Mouse (Mus musculus) forebrain, embryonic 16.5 days (tissue): ENCODE data around the gene Ahdc1. TPM values are rescaled to one million over a fixed set of nuclear protein-coding genes. Genes with fewer than 3 reads are reported as not detected.

Experiments
- ATAC-seq: fragments of 200-750 bp; cut with Nextera tagmentation; 2 replicates; pipeline ENCODE4 v1.8.0; 2017; ENCODE audit warnings: mild to moderate bottlenecking, moderate library complexity
- H3K27ac ChIP-seq: fragments of 300-500 bp; sonication (generic); 2 replicates; pipeline ENCODE4 v1.5.1; 2014; ENCODE audit warnings: low read length, control low read depth
- H3K27me3 ChIP-seq: fragments of 300-500 bp; sonication (generic); replicated peaks from 2 replicates; pipeline ENCODE4 v1.6.1; 2014; ENCODE audit warnings: low read length; ENCODE audit not compliant: control insufficient read depth, insufficient read depth
- H3K36me3 ChIP-seq: fragments of 300-500 bp; sonication (generic); 2 replicates; pipeline ENCODE4 v1.6.1; 2014; ENCODE audit not compliant: control insufficient read depth, insufficient read depth
- H3K4me1 ChIP-seq: fragments of 300-500 bp; sonication (generic); replicated peaks from 2 replicates; pipeline ENCODE4 v1.6.1; 2014; ENCODE audit warnings: low read length; ENCODE audit not compliant: control insufficient read depth, insufficient read depth
- H3K4me2 ChIP-seq: fragments of 300-500 bp; sonication (generic); 2 replicates; pipeline ENCODE4 v1.6.1; 2014; ENCODE audit warnings: mild to moderate bottlenecking, low read length, control low read depth
- H3K4me3 ChIP-seq: fragments of 300-500 bp; sonication (generic); replicated peaks from 2 replicates; pipeline ENCODE4 v1.5.1; 2014; ENCODE audit warnings: mild to moderate bottlenecking, low read length, control low read depth
- H3K9ac ChIP-seq: fragments of 300-500 bp; sonication (generic); replicated peaks from 2 replicates; pipeline ENCODE4 v1.6.1; 2014; ENCODE audit warnings: low read depth, low read length, control low read depth
- H3K9me3 ChIP-seq: fragments of 300-500 bp; sonication (generic); 2 replicates; pipeline ENCODE4 v1.6.1; 2016; ENCODE audit warnings: low read length; ENCODE audit not compliant: control insufficient read depth
- WGBS: fragments of 180-500 bp; shearing (Covaris S2); extraction: QIAGEN DNeasy Blood & Tissue Kit; methylation state at CpG from one replicate; pipeline ENCODE4 v1.1.7; 2014; 5-methylcytosine and 5-hydroxymethylcytosine counted together
- polyA plus RNA-seq: library from polyadenylated mRNA; unstranded; fragments of >200 nt; fragmentation: Nextera tagmentation; extraction: Ambion mirVana; gene quantifications from 2 replicates; pipeline ENCODE4 v1.2.1, GENCODE M21; 2015

Gene Ahdc1
- polyA plus RNA-seq, 1 experiment from 2014 or later, result 13.0 TPM

DNA sequence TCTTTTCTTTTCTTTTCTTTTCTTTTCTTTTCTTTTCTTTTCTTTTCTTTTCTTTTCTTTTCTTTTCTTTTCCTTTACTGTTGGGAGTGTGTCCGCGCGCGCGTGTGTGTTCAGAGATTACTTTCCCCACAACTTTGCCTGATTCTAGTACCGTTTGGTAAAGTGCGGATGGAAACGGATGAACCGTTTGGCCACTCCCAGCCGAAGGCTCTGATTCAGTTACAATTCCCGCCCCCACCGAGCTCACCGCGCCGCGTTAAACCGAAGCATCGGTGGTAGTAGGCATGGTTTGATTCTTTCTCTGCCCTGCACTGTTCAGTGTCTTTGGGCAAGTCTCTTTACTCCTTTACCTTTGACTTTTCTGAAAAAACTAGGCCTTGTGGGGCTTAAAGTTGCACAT, 28.8 kb downstream of the Ahdc1 start:
- Histone ChIP-seq H3K36me3 (no peaks in the 10 kb centered on the region), H3K4me2 (no peak overlapping the region), H3K27me3 (peaks cover 7% of the 10 kb centered on the region; the same call in 1 of the 2 replicates), H3K9me3 (no peaks in the 10 kb centered on the region), H3K4me1 (peaks cover 73% of the 10 kb centered on the region), H3K27ac (no peak overlapping the region), H3K9ac (no peak overlapping the region), H3K4me3 (peak overlapping the region; percentile 54; the same call in 1 of the 2 replicates)
- 21% methylated on average over 18 of the region's 18 CpGs for WGBS
- ATAC-seq, result no peak

DNA sequence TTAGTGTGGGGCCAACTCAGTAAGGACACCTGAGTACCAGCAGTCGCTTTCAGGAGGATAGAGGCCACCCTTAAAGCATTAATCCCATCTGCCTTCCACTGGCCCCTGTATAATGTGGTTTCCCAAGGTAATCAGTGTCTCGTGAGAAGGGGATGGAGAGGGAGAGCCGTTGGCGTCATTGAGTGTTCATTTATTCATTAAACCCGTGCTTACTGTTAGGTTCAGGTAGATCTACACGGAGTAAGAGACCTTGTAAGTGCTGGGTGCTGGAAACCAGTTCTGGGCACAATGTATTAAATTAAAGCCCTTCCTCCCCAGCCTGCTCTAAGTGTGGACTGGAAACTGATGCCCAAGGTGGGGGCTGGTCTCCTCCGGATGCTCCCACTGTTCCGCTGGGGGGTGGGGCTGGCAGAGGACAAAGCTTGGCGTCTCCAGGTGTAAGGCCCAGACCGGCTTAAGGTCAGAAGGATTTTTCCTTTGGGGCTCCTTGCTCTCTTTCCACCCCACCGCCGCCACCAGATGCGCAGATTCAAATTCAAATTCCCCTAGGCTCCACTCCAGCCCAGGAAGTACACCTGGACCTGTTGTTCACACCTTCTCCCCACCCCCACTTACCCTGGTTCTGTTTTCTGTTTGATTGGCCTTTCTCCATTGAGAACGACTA, 29.3 kb downstream of the Ahdc1 start:
- H3K9ac ChIP-seq, result no peak overlapping the region
- no peak overlapping the region for H3K4me3 ChIP-seq
- peaks cover 7% of the 10 kb centered on the region; the same call in 1 of the 2 replicates for H3K27me3 ChIP-seq
- no peak overlapping the region for H3K4me2 ChIP-seq
- no peak for ATAC-seq
- H3K36me3 ChIP-seq, result no peaks in the 10 kb centered on the region
- H3K9me3 ChIP-seq, result no peaks in the 10 kb centered on the region
- H3K4me1 ChIP-seq, result peaks cover 78% of the 10 kb centered on the region
- WGBS, result 47% methylated on average over 14 of the region's 14 CpGs
- H3K27ac ChIP-seq, result no peak overlapping the region

DNA sequence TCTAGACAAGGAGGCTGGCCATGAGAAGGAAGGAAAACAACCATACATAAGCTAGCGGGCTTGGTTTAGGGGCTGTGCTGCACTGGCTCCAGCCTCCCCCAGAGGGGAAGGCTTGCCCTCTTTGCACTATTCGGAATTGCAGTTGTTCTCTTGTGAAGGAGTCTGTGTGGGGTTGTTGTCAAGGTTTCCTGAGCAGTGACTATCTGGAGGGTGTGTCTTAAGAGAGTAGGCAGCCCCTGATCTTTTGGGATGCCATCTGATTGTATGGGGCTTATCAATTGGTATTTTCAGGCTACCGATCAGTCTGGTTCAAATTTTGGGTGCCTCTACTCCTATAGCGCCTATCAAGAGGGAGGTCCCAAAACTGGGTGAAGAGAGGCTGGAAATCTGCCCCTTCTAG, 31.2 kb downstream of the Ahdc1 start:
- Histone ChIP-seq H3K9me3 (no peaks in the 10 kb centered on the region), H3K27ac (peak overlapping the region; percentile 51), H3K4me3 (no peak overlapping the region), H3K27me3 (peaks cover under 1% of the 10 kb centered on the region; the same call in 1 of the 2 replicates), H3K9ac (no peak overlapping the region), H3K36me3 (no peaks in the 10 kb centered on the region), H3K4me1 (peaks cover 91% of the 10 kb centered on the region), H3K4me2 (peak overlapping the region; percentile 41)
- no peak for ATAC-seq
- 41% methylated on average over 4 of the region's 4 CpGs for WGBS

DNA sequence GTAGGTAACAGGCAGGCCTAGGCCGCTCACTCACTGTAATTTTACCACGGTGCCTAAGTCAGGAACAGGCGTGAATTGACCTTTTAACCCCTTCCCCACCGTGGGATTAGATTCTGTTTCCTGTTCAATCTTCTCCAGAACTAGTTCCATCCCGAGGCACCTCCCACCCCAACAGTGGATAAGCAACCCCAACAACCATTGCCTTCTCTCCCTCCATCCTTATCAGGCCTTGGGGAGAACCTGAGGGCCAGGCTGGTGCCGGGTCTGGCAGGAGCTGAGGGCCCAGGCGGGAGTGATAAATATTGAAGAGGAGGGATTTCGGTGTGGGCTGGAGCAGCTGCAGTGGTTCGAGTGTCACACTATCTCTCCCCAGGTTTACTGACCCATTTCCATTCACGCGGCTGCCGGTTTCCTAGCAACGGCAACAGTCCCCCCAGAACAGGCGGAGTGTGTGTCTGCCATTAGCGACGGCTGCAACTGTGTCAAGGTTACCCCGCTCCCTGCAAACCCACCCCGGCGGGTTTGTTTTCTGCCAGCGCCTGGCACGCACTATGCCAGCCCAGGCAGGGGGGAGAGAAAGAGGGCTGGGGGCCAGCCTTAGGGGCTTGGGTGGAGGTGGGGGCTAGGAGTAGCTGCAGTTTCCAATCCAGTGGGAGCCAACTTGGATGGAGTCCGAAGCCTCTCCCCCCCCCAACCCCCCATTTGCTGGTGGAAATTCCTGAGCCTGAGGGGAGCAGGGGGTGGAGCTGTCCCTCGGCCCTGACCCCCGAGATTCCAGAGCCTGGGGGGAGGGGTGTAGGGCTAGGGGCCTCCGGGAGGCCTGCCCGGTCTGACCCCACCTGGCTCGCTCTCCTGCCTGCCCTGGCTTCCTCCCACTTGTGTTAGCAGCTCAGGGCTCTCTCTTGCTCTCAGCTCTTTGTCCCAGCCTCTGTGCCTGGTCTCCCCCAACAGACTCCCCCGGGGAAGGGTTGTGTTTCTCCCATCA, 31.9 kb downstream of the Ahdc1 start:
- Histone ChIP-seq H3K4me3 (peak overlapping the region; percentile 4; the same call in 1 of the 2 replicates), H3K9ac (peak overlapping the region; percentile 39), H3K27ac (peak overlapping the region; percentile 51), H3K4me2 (peak overlapping the region; percentile 41), H3K4me1 (peaks cover 91% of the 10 kb centered on the region), H3K36me3 (no peaks in the 10 kb centered on the region), H3K9me3 (no peaks in the 10 kb centered on the region), H3K27me3 (no peaks in the 10 kb centered on the region)
- peak; percentile 79 for ATAC-seq
- 7% methylated on average over 28 of the region's 28 CpGs for WGBS

DNA sequence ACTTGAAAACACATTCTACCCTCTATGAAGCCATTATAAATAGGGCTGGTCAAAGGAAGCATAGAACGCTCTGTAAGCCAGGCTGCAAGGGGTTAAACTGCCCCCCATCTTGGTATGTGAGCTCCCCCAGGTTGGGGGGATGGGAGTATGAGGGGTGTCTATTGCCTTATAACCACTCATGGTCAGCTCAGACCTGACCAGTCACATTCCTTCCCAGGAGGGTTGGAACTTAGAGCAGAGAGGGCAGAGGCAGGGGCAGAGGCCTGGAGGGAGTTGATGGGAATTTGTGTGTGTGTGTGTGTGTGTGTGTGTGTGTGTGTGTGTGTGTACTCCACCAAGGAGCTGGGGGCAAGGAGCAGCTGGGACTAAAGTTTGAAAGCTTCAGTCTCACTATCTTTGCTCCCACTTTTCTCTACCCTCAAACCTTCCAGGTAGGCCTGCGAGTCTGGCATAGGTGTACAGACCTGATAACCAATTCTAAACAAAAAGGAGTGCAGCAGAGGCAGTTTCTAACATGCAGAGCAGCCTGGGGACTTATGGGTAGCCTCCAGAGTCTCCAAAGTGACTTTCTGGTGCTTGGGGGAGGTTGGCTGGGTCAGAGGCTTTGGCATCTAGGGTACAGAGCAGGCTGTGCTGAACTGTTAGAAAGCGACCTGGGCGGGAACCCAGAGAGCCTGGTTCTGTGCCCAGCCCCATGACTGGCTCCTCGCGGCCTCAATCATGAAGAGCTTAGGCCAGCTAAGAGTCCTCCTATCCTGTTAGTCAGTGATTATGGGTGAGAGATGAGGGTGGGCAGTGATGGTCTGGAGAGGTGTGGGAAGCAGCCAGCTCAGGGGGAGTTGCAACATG, 33.0 kb downstream of the Ahdc1 start:
- peak overlapping the region; percentile 39; the same call in 1 of the 2 replicates for H3K9ac ChIP-seq
- H3K4me2 ChIP-seq, result no peak overlapping the region; the same call in 1 of the 2 replicates
- WGBS, result 36% methylated on average over 6 of the region's 6 CpGs
- H3K4me3 ChIP-seq, result no peak overlapping the region
- peak overlapping the region; percentile 51 for H3K27ac ChIP-seq
- H3K27me3 ChIP-seq, result no peaks in the 10 kb centered on the region
- H3K9me3 ChIP-seq, result no peaks in the 10 kb centered on the region
- H3K4me1 ChIP-seq, result peaks cover 91% of the 10 kb centered on the region
- no peaks in the 10 kb centered on the region for H3K36me3 ChIP-seq
- no peak for ATAC-seq

DNA sequence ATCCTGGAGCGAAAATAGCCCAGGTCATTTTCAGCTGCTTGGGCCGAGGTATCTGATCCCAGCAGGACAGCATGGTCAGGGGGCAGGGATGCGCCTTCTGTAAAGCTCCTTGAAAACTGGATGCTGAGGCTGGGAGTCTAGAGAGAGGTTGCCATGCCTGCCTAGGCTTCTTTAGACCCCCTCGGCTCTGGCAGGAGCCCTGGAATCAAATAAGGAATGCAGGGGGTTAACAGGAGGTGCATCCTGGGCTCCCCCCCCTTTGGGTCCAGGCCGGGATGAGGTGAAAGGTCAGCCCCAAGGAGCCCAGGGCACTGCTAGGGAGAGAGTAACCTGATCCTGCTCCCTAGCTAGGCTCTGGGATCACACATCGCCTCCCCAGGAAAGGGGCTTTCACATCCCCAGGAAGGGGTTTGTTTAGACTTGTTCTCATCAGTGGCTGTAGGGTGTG, 33.6 kb downstream of the Ahdc1 start:
- H3K4me2 ChIP-seq, result no peak overlapping the region
- no peak for ATAC-seq
- no peak overlapping the region for H3K9ac ChIP-seq
- peaks cover 92% of the 10 kb centered on the region for H3K4me1 ChIP-seq
- H3K27me3 ChIP-seq, result no peaks in the 10 kb centered on the region
- H3K27ac ChIP-seq, result no peak overlapping the region
- H3K4me3 ChIP-seq, result no peak overlapping the region
- H3K9me3 ChIP-seq, result no peaks in the 10 kb centered on the region
- WGBS, result 38% methylated on average over 6 of the region's 6 CpGs
- no peaks in the 10 kb centered on the region for H3K36me3 ChIP-seq

DNA sequence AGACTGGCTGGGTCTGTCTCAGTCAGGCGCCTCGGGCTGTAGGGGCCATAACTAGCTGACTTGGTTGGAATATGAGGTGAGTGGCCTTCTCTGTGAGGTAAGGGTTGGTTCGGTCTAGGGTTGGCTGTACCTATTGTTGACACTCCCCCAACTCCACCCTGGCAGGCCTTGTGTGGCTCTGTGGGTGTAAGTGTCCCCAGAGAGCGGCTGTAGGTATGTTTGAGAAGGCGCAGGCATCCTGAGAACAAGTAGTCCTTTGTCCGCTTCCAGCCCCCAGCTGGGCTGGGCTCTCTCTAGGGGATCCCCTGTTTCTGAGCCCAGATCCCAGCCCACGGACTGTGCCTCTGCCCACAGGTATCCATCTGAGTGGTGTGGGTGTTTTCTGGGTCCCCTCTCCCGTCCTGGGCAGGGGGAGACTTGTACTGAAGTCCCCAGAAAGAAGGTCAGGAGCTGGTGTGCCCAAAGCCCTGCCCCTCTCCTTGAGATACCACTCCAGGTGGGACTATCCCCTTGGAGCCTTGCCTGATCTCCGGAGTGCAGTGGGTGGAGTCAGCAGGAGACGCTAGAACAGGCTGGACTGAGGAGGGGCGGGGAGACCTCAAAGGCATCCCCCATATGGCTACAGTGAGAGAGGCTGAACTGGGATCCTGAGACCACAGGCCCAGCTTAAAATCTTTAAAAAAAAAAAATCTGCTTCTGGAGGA, 34.9 kb downstream of the Ahdc1 start:
- no peaks in the 10 kb centered on the region for H3K36me3 ChIP-seq
- no peaks in the 10 kb centered on the region for H3K9me3 ChIP-seq
- H3K4me3 ChIP-seq, result no peak overlapping the region
- 0 out of 2 replicates have a peak overlapping the region, but pooled peaks have one; percentile 6 for H3K9ac ChIP-seq
- H3K27me3 ChIP-seq, result no peaks in the 10 kb centered on the region
- H3K27ac ChIP-seq, result no peak overlapping the region
- WGBS, result 39% methylated on average over 11 of the region's 11 CpGs
- peaks cover 95% of the 10 kb centered on the region for H3K4me1 ChIP-seq
- ATAC-seq, result no peak
- no peak overlapping the region for H3K4me2 ChIP-seq

DNA sequence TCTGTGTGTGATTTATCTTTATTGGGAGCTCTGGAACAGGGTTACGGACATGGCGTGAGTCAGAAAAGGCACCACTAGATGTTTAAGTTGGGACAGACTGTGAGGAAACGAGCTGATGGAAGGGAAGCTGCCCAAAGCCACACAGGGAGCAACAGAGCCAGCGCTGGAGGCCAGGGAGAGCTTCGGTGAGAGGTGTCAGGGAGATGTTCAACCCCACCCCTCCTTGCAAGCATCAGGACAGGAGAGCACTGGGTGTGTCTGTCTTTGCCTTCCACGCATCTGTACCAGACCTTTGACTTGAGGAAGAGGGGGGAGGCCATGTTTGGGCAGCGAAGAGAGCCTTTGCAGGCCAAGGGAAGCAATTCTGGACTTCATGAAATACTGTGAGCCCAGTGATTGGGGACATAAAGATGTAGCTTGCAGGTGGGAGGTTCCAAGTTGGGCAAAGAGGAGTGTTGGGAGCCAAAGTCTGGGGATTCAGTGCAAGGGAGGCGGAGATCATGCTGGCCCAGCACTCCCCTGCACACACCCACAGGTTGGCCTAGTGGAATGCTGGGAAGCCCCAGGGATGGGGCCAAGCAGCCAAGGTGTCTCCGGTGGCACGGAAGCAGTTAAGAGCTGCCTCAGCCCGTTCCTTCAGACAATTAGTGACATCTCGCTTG, 35.8 kb downstream of the Ahdc1 start:
- Histone ChIP-seq H3K27me3 (no peaks in the 10 kb centered on the region), H3K27ac (peak overlapping the region; percentile 55), H3K36me3 (no peaks in the 10 kb centered on the region), H3K4me1 (peaks cover 97% of the 10 kb centered on the region), H3K4me3 (no peak overlapping the region), H3K4me2 (peak overlapping the region; percentile 14), H3K9me3 (no peaks in the 10 kb centered on the region), H3K9ac (0 out of 2 replicates have a peak overlapping the region, but pooled peaks have one; percentile 38)
- WGBS, result 36% methylated on average over 12 of the region's 12 CpGs
- ATAC-seq, result no peak
